Mouse (Mus musculus) erythroblast, embryonic 14.5 days (primary cell): ENCODE data around the gene Dcaf11. TPM values are rescaled to one million over a fixed set of nuclear protein-coding genes. Genes with fewer than 3 reads are reported as not detected.
A peak's percentile ranks its signal among the peaks of the same experiment; 100 is the strongest.

Source experiments
- H3K27me3 ChIP-seq: 2 replicates; pipeline ENCODE4 v1.6.1; 2012; ENCODE audit warnings: inconsistent platforms; ENCODE audit not compliant: control insufficient read depth
- H3K36me3 ChIP-seq: 2 replicates; pipeline ENCODE4 v1.6.1; 2012; ENCODE audit warnings: mild to moderate bottlenecking, inconsistent platforms; ENCODE audit not compliant: control insufficient read depth
- H3K4me1 ChIP-seq: 2 replicates; pipeline ENCODE4 v1.6.1; 2012; ENCODE audit warnings: inconsistent platforms; ENCODE audit not compliant: control insufficient read depth
- H3K4me3 ChIP-seq: replicated peaks from 2 replicates; pipeline ENCODE3; 2012; ENCODE audit warnings: moderate library complexity, mild to moderate bottlenecking, inconsistent platforms
- H3K9me3 ChIP-seq: 2 replicates; pipeline ENCODE4 v1.6.1; 2012; ENCODE audit warnings: low read length, inconsistent platforms, mixed read lengths; ENCODE audit not compliant: control insufficient read depth
- GATA1 ChIP-seq: IDR thresholded peaks from 2 replicates; pipeline ENCODE4 v1.6.1; 2012; ENCODE audit warnings: low read length, inconsistent platforms, mixed read lengths
- TAL1 ChIP-seq: IDR thresholded peaks from 3 replicates; pipeline ENCODE4 v1.6.1; 2012; ENCODE audit warnings: low read length, inconsistent platforms, mixed read lengths
- polyA plus RNA-seq: library from polyadenylated mRNA; stranded (reverse); fragments of >175 nt; gene quantifications from 2 replicates; pipeline ENCODE4 v1.2.3, GENCODE M21; 2012

Gene Dcaf11
- polyA plus RNA-seq, 1 experiment = 4.3 TPM

GRCm38 (mm10) chr14:55551347-55551746 is 8.5 kb upstream of the Dcaf11 start:
- no peak for TF ChIP-seq GATA1
- no peak for TF ChIP-seq TAL1
- Histone ChIP-seq H3K4me1 (peaks cover 34% of the 10 kb centered on the region), H3K36me3 (peaks cover 46% of the 10 kb centered on the region), H3K9me3 (peaks cover 2% of the 10 kb centered on the region; the same call in 1 of the 2 replicates), H3K27me3 (no peaks in the 10 kb centered on the region), H3K4me3 (no peak overlapping the region)

GRCm38 (mm10) chr14:55551794-55552193 is 8.0 kb upstream of the Dcaf11 start:
- TF ChIP-seq TAL1 = no peak
- no peak for TF ChIP-seq GATA1
- H3K4me1 ChIP-seq = peaks cover 39% of the 10 kb centered on the region
- no peaks in the 10 kb centered on the region for H3K27me3 ChIP-seq
- no peak overlapping the region for H3K4me3 ChIP-seq
- H3K9me3 ChIP-seq = peaks cover 2% of the 10 kb centered on the region; the same call in 1 of the 2 replicates
- H3K36me3 ChIP-seq = peaks cover 42% of the 10 kb centered on the region

- H3K9me3 ChIP-seq = peaks cover 2% of the 10 kb centered on the region; the same call in 1 of the 2 replicates
- H3K4me3 ChIP-seq = no peak overlapping the region
- peaks cover 13% of the 10 kb centered on the region for H3K36me3 ChIP-seq
- TF ChIP-seq TAL1 (no peak), GATA1 (no peak)
- H3K27me3 ChIP-seq = no peaks in the 10 kb centered on the region
- peaks cover 59% of the 10 kb centered on the region for H3K4me1 ChIP-seq
These were observed 5.2 kb upstream of the Dcaf11 start for GRCm38 (mm10) chr14:55554635-55555034.

- H3K36me3 ChIP-seq = peaks cover 3% of the 10 kb centered on the region
- H3K4me1 ChIP-seq = peaks cover 64% of the 10 kb centered on the region
- H3K4me3 ChIP-seq = no peak overlapping the region
- TF ChIP-seq GATA1 = no peak
- TF ChIP-seq TAL1 = no peak
- peaks cover 2% of the 10 kb centered on the region; the same call in 1 of the 2 replicates for H3K9me3 ChIP-seq
- no peaks in the 10 kb centered on the region for H3K27me3 ChIP-seq
These were observed 4.0 kb upstream of the Dcaf11 start for GRCm38 (mm10) chr14:55555788-55556187.

- Histone ChIP-seq H3K4me3 (no peak overlapping the region), H3K9me3 (peaks cover 2% of the 10 kb centered on the region; the same call in 1 of the 2 replicates), H3K4me1 (peaks cover 75% of the 10 kb centered on the region), H3K36me3 (peaks cover 9% of the 10 kb centered on the region), H3K27me3 (no peaks in the 10 kb centered on the region)
- TF ChIP-seq GATA1 = no peak
- TF ChIP-seq TAL1 = no peak
These were observed 2.8 kb upstream of the Dcaf11 start for GRCm38 (mm10) chr14:55557003-55557402.

GRCm38 (mm10) chr14:55557587-55557986 is 2.2 kb upstream of the Dcaf11 start:
- no peaks in the 10 kb centered on the region for H3K27me3 ChIP-seq
- H3K4me1 ChIP-seq = peaks cover 77% of the 10 kb centered on the region
- H3K9me3 ChIP-seq = peaks cover 2% of the 10 kb centered on the region; the same call in 1 of the 2 replicates
- TF ChIP-seq TAL1 (no peak), GATA1 (no peak)
- peaks cover 14% of the 10 kb centered on the region for H3K36me3 ChIP-seq
- no peak overlapping the region for H3K4me3 ChIP-seq

GRCm38 (mm10) chr14:55558740-55559448 is 912 bp upstream of the Dcaf11 start:
- H3K4me3 ChIP-seq = peak overlapping the region; percentile 68
- peaks cover 2% of the 10 kb centered on the region; the same call in 1 of the 2 replicates for H3K9me3 ChIP-seq
- H3K36me3 ChIP-seq = peaks cover 27% of the 10 kb centered on the region
- no peaks in the 10 kb centered on the region for H3K27me3 ChIP-seq
- H3K4me1 ChIP-seq = peaks cover 78% of the 10 kb centered on the region
- TF ChIP-seq TAL1 (peak; percentile 68), GATA1 (peak; percentile 68)

- TF ChIP-seq GATA1 (peak; percentile 50), TAL1 (no peak)
- peaks cover 42% of the 10 kb centered on the region for H3K36me3 ChIP-seq
- peaks cover 65% of the 10 kb centered on the region for H3K4me1 ChIP-seq
- peak within 1 kb of the TSS; percentile 68 for H3K4me3 ChIP-seq
- H3K27me3 ChIP-seq = no peaks in the 10 kb centered on the region
- H3K9me3 ChIP-seq = peaks cover 2% of the 10 kb centered on the region; the same call in 1 of the 2 replicates
These were observed 632 bp downstream of the Dcaf11 start, which contains the start of gene A730061H03Rik for GRCm38 (mm10) chr14:55560202-55561073. Gene A730061H03Rik, minus strand, starts transcription at chr14:55560406.

- peak overlapping the region; percentile 68 for H3K4me3 ChIP-seq
- peaks cover 57% of the 10 kb centered on the region for H3K36me3 ChIP-seq
- TF ChIP-seq TAL1 (no peak), GATA1 (no peak)
- H3K4me1 ChIP-seq = peaks cover 52% of the 10 kb centered on the region
- H3K27me3 ChIP-seq = no peaks in the 10 kb centered on the region
- no peaks in the 10 kb centered on the region for H3K9me3 ChIP-seq
These were observed 2.1 kb downstream of the Dcaf11 start for GRCm38 (mm10) chr14:55561860-55562259.
